10 mouse cellular contexts compared by ENCODE assay signal in the genomic region with DNA sequence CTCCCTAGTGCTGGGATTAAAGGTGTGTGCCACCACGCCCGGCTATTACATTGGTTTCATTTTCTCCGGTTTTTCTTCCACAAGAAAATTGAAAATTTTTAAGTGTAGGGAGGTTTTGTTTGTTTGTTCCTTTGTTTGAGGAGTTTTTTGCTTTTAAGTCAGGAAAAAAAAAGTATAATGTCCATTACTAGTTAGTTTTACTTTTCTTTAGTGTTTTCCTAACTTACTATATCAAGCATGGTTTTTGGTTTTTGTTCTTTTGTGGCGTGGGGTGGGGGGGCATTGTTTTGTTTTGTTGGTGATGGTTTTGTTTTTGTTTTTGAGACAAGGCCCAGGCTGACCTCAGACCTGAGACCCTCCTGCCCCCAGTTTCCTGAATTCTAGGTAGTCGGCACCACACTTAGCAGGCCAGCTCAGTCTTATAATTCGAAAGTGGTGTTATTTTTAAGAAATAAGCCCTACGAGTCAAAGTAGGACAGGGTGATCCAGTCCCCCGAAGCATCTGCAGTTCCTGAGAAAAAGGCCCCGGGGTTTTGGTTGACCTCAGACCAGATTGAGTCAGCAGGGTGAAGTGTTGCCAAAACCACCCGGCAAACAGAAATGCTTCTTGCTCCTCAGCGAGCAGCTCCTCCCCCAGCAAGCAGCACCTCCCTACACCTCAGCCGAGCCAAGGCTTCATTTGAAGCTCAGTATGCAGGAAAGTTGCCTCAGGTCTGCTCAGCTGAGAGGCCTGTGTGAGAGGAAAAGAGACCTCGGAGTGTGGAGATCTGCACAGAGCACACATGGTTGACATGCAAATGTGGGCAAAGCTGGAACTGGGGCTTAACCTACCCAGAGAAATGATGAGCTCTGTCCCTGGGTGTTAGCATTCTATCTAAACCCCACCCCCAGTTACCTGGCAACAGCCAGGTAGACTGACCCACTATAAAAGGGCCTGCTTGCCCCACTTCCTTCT. TPM values are rescaled to one million over a fixed set of nuclear protein-coding genes. Genes with fewer than 3 reads are reported as not detected.
A peak's percentile ranks its signal among the peaks of the same experiment; 100 is the strongest.
DNase-seq lines count a peak whose midpoint lies in the region; ATAC-seq and TF ChIP-seq lines count a peak whose summit lies in the region.
"Had no signal": no experiment of that assay in that cellular context is flagged by ENCODE, and none has a peak within 500 bp of the region (broad histone marks: within the 10 kb centered on the region; RNA-seq: fewer than 3 reads in every experiment).

No protein-coding gene starts in this region.

- no peak overlapping the region for H3K27ac ChIP-seq in cerebellum, adult 2 months (ENCODE audit: insufficient read depth, low read length)
- peak overlapping the region; percentile 69 for H3K27ac ChIP-seq in brown adipose tissue, adult 24 weeks (replicated peaks; ENCODE audit: low read depth, low read length)
- no peak overlapping the region for H3K27ac ChIP-seq in heart, embryonic 11.5 days (ENCODE audit: low read depth, low read length)
- H3K27ac ChIP-seq in limb, embryonic 15.5 days, result peak overlapping the region; percentile 82
- H3K27ac ChIP-seq: midbrain, embryonic 12.5 days had no signal

- H3K27me3 ChIP-seq in cerebellum, adult 2 months (ENCODE audit: control insufficient read depth, insufficient read depth, low read length), result no peaks in the 10 kb centered on the region
- H3K27me3 ChIP-seq in heart, embryonic 11.5 days (ENCODE audit: control insufficient read depth, insufficient read depth, low read length), result no peaks in the 10 kb centered on the region
- H3K27me3 ChIP-seq in limb, embryonic 15.5 days, result no peaks in the 10 kb centered on the region

- 42% methylated on average over 13 of the region's 13 CpGs for WGBS in cerebellum, adult 2 months
- 52% methylated on average over 13 of the region's 13 CpGs for WGBS in heart, embryonic 11.5 days (ENCODE audit: insufficient replicate concordance)
- 40% methylated on average over 13 of the region's 13 CpGs for WGBS in limb, embryonic 15.5 days

- H3K4me2 ChIP-seq in heart, embryonic 11.5 days, result no peak overlapping the region
- 0 out of 2 replicates have a peak overlapping the region, but pooled peaks have one; percentile 3 for H3K4me2 ChIP-seq in limb, embryonic 15.5 days
- H3K4me2 ChIP-seq: midbrain, embryonic 12.5 days had no signal

- ATAC-seq in cerebellum, adult (ENCODE audit: insufficient number of reproducible peaks, low FRiP score, low TSS enrichment), result no peak; the same call in 1 of the 2 replicates
- ATAC-seq in heart, embryonic 11.5 days (replicated peaks; ENCODE audit: insufficient number of reproducible peaks, low FRiP score, low TSS enrichment), result no peak
- peak; percentile 26; the same call in 1 of the 2 replicates for ATAC-seq in limb, embryonic 15.5 days (ENCODE audit: insufficient number of reproducible peaks, low FRiP score, low TSS enrichment, low read depth)

- no peaks in the 10 kb centered on the region for H3K36me3 ChIP-seq in heart, embryonic 11.5 days (ENCODE audit: control insufficient read depth, insufficient read depth, low read length)
- no peaks in the 10 kb centered on the region for H3K36me3 ChIP-seq in limb, embryonic 15.5 days
- H3K36me3 ChIP-seq: G1E; midbrain, embryonic 12.5 days had no signal

- no peak for TF ChIP-seq POLR2A in cerebellum, adult 2 months (IDR thresholded peaks at IDR 0.05; ENCODE audit: borderline replicate concordance, insufficient read depth, low read length)

- no peaks in the 10 kb centered on the region for H3K9me3 ChIP-seq in heart, embryonic 11.5 days (replicated peaks; ENCODE audit: control insufficient read depth, low read length)
- H3K9me3 ChIP-seq in limb, embryonic 15.5 days, result no peaks in the 10 kb centered on the region
- H3K9me3 ChIP-seq: G1E; midbrain, embryonic 12.5 days had no signal

- peak; percentile 59 to 80 for DNase-seq in cerebellum, adult 2 months
- DNase-seq in ovary, postnatal 36 days (ENCODE audit: low spot score), result peak; percentile 68
- DNase-seq in right cerebral cortex, postnatal 4 days, result no peak
- DNase-seq in layer of hippocampus, adult 9-10 months (ENCODE audit: low spot score), result no peak

- H3K4me3 ChIP-seq in cerebellum, adult 2 months (replicated peaks; ENCODE audit: insufficient read depth, low read depth, low read length), result no peak overlapping the region
- no peak overlapping the region for H3K4me3 ChIP-seq in brown adipose tissue, adult 24 weeks (ENCODE audit: insufficient read depth, low read depth, low read length)
- no peak overlapping the region for H3K4me3 ChIP-seq in heart, embryonic 11.5 days (ENCODE audit: low read depth, low read length)
- no peak overlapping the region for H3K4me3 ChIP-seq in limb, embryonic 15.5 days
- H3K4me3 ChIP-seq: midbrain, embryonic 12.5 days had no signal

- peaks cover 15% of the 10 kb centered on the region for H3K4me1 ChIP-seq in cerebellum, adult 2 months (ENCODE audit: control insufficient read depth, insufficient read depth, low read length)
- H3K4me1 ChIP-seq in brown adipose tissue, adult 24 weeks (ENCODE audit: control insufficient read depth, insufficient read depth, insufficient read length, low read length), result peaks cover 8% of the 10 kb centered on the region
- H3K4me1 ChIP-seq in heart, embryonic 11.5 days (ENCODE audit: control insufficient read depth, insufficient read depth, low read length), result peaks cover 21% of the 10 kb centered on the region
- peaks cover 41% of the 10 kb centered on the region for H3K4me1 ChIP-seq in limb, embryonic 15.5 days
- H3K4me1 ChIP-seq: midbrain, embryonic 12.5 days had no signal

- TF ChIP-seq CTCF in cerebellum, adult 2 months (IDR thresholded peaks at IDR 0.05; ENCODE audit: borderline replicate concordance, insufficient read depth, low read depth, low read length), result no peak

- H3K9ac ChIP-seq in heart, embryonic 11.5 days (ENCODE audit: low read depth, low read length), result 0 out of 2 replicates have a peak overlapping the region, but pooled peaks have one; percentile 34
- no peak overlapping the region for H3K9ac ChIP-seq in limb, embryonic 15.5 days
- H3K9ac ChIP-seq: midbrain, embryonic 12.5 days had no signal

RNA-seq across cellular contexts. Expression of gene Rnf19b, which starts 23.1 kb away (rescaled TPM):
- polyA plus RNA-seq in cerebellum, adult 2 months (2012; rRNA removed), result 137 and 154 TPM in 2 replicates
- 13.1 and 15.5 TPM in 2 replicates for polyA plus RNA-seq in brown adipose tissue, adult 24 weeks (2012; ENCODE audit: insufficient read depth, insufficient read length, missing spikeins)
- polyA plus RNA-seq in heart, embryonic 11.5 days (2014; fragmentation: Nextera tagmentation; extraction: Ambion mirVana), result 5.8 and 7.1 TPM in 2 replicates
- polyA plus RNA-seq in limb, embryonic 15.5 days (2015; fragmentation: Nextera tagmentation; extraction: Ambion mirVana), result 9.6 and 11.5 TPM in 2 replicates

RNA-seq across cellular contexts. Expression of gene Ak2, which starts 43.2 kb away (rescaled TPM):
- 43.9 and 45.7 TPM in 2 replicates for polyA plus RNA-seq in cerebellum, adult 2 months (2012; rRNA removed)
- 311 and 382 TPM in 2 replicates for polyA plus RNA-seq in brown adipose tissue, adult 24 weeks (2012; ENCODE audit: insufficient read depth, insufficient read length, missing spikeins)
- 139 and 147 TPM in 2 replicates for polyA plus RNA-seq in heart, embryonic 11.5 days (2014; fragmentation: Nextera tagmentation; extraction: Ambion mirVana)
- polyA plus RNA-seq in limb, embryonic 15.5 days (2015; fragmentation: Nextera tagmentation; extraction: Ambion mirVana), result 241 and 246 TPM in 2 replicates

Comparison
In these comparisons a context has a peak if more than half of its experiments do, and no peak if none do; other contexts are left out.
1. DNase-seq: peak in cerebellum, adult 2 months (2 of 2) and ovary, postnatal 36 days (single experiment); none in right cerebral cortex, postnatal 4 days (single experiment) and layer of hippocampus, adult 9-10 months (single experiment).
2. H3K27ac ChIP-seq: peak in brown adipose tissue, adult 24 weeks (single experiment) and limb, embryonic 15.5 days (single experiment); none in cerebellum, adult 2 months (single experiment) and heart, embryonic 11.5 days (single experiment).